Mouse (Mus musculus): ENCODE measurements at regions not wholly inside any gene's neighbourhood (a gene's known extent, or its start where the extent isn't known, plus 50 kb on each side); places are given as distances from the start of the nearest gene placed in this dataset.

- no peak for TF ChIP-seq ZNF384 (IDR thresholded peaks at IDR 0.05; ENCODE audit: low read depth, low read length)
- no peak for TF ChIP-seq CHD2 (IDR thresholded peaks at IDR 0.05; ENCODE audit: low read depth, low read length)
- TF ChIP-seq MAFK (IDR thresholded peaks at IDR 0.05; ENCODE audit: insufficient read depth, low read depth, low read length) = no peak
- no peak for TF ChIP-seq HCFC1 (IDR thresholded peaks at IDR 0.05; ENCODE audit: borderline replicate concordance, insufficient read depth, low read length)
- no peak for TF ChIP-seq ZC3H11A (IDR thresholded peaks at IDR 0.05; ENCODE audit: borderline replicate concordance, low read depth, low read length)
Measured at GRCm38 (mm10) chr4:87670167-87670566, 363.0 kb downstream of the Mllt3 start.
